Mouse (Mus musculus) erythroid progenitor cell, adult 5-6 weeks (primary cell): ENCODE data around the gene Dhodh. TPM values are rescaled to one million over a fixed set of nuclear protein-coding genes. Genes with fewer than 3 reads are reported as not detected.

Experiments
- ATAC-seq: replicated peaks from 2 replicates; pipeline ENCODE4 v1.8.0; 2016; ENCODE audit warnings: moderate number of reproducible peaks, mild to moderate bottlenecking, moderate TSS enrichment, inconsistent platforms; ENCODE audit not compliant: poor library complexity, low FRiP score, severe bottlenecking
- total RNA-seq, 2 experiments: library from RNA; stranded (forward) in 1 of 2; stranded (reverse) in 1 of 2; fragments of 150-400 nt in 1 of 2; fragments of 186-747, 209-891 nt in 1 of 2; gene quantifications; 2 replicates each; pipeline versions ENCODE4 v1.2.3 to v1.2.4; 2015 to 2017; ENCODE audit warnings: low replicate concordance in 2 of 2

The Dhodh gene
- total RNA-seq (2015; ENCODE audit: low replicate concordance) = 4.7 and 7.1 TPM in 2 replicates
- 3.4 and 7.3 TPM in 2 replicates for total RNA-seq (2017; ENCODE audit: low replicate concordance)

- peak; percentile 98 for ATAC-seq
Measured at GRCm38 (mm10) chr8:109608271-109609152, at the start of gene Dhodh. Gene Dhodh (minus strand): TSS chr8:109608673.

GRCm38 (mm10) chr8:109656860-109657259 lies 48.4 kb upstream of the Dhodh start:
- ATAC-seq = no peak

DNA sequence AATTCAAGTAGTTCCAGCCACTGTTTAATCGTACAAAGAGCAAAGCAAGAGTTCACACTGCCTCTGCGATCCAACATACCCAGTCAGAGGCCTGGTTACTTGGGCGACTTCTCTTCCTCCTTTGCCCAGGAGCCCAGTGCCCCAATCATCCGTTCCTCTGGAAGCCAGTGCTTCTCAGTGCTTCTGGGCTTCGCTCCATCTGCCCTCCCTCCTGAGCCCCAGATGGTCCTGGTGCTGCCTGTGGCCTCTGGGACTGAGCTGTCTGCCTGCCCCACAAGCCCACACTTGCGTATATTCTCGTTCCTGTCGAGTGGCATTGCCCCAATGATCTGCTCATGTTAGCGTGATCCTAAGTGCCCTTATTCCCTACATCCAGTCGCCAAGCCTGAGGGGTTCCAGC lies 42.3 kb upstream of the Dhodh start:
- ATAC-seq = no peak

DNA sequence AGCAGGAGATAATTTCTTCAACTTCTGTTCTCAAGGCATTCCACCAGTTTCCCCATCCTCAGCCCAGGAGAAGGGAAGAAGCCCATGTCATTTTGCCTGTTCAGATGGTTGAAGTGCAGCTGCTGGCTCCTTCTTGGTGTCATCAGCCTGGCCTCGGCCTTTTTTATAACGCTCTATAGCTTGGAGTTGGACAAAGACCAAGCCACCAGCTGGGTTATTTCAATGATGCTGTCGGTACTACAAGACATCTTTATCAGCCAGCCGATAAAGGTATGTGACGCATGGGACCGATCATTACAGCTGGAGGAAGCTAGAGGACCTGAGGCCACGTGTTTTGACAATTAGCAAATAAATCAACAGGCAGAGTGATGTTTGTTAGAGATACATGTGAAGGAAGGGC lies 40.0 kb upstream of the Dhodh start:
- ATAC-seq = no peak

- no peak for ATAC-seq
Measured at GRCm38 (mm10) chr8:109647331-109647730, 38.9 kb upstream of the Dhodh start.

- ATAC-seq = no peak
Measured at GRCm38 (mm10) chr8:109641236-109641635, 32.8 kb upstream of the Dhodh start.

- no peak for ATAC-seq
Measured at GRCm38 (mm10) chr8:109640410-109640809, 31.9 kb upstream of the Dhodh start.

DNA sequence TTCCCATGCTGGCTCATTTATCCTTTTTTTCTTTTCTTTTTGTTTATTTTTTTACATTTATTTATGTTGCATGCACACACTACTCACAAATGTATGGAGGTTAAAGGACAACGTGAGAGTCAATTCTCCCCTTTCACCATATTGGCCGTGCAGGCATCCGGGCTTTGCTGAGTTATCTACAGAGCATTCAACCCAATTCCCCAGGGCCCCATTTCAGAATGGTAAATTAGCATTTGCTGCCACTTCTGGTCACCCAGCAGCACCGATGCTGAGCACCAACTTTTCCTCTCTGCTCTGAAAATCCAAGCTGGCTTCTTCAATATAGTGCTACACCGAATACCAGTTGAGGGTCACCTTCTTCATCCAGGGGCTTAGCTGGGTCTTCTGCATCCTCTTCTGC lies 30.4 kb upstream of the Dhodh start:
- ATAC-seq = no peak

DNA sequence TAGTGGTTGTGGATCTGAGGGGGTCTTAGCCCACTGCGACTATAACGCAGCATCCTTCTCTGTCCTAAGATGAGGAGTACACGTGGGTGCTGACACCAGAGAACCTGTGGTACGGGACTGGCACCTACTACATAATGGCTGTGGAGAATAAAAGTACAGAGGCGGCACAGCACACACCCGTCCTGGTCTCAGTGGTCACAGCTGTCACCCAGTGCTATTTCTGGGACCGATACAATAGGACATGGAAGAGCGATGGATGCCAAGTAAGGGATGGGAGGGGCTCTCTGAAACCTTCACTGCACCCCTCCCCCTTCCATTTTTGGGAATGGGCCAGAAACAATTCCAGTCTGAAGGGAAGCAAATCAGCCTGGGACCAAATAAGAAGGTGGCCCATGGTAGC lies 26.7 kb upstream of the Dhodh start:
- ATAC-seq = no peak

DNA sequence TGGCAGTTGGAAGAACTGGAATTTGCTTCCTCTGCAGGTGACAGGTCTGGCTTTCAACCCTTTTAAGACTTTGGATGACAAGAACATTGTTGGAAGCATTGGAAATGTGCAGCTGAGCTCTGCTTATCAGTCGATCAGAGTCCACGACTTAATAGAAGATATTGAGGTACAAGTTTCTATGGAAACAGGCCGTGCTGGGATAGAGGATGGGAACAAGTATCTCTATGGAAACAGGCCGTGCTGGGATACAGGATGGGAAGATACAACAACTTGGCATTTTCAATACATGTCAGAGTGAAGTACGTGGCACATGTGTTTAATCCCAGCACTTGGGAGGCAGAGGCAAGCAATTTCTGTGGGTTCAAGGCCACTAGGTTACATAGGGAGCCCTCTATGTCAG lies 24.0 kb upstream of the Dhodh start:
- no peak for ATAC-seq

- ATAC-seq = no peak
Measured at GRCm38 (mm10) chr8:109628638-109629037, 20.2 kb upstream of the Dhodh start.

DNA sequence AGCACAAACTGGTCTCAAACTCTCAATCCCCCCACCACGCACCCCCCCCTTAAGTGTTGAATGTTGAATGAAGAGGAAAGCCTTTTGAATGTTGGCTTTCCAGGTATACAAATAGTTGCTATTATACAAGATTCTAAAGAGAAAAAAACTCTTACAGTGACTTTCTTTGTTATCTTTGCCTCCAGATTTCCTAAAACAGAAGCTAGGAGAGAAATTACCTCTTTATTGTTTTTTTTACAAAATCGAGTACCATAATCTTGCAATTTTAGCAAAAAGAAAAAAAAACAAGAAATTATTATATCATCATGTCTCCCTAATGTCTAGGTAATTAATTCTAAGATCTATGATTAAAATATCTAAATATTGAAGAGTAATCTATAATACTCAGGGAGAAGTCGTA lies 7.1 kb upstream of the Dhodh start:
- no peak for ATAC-seq

DNA sequence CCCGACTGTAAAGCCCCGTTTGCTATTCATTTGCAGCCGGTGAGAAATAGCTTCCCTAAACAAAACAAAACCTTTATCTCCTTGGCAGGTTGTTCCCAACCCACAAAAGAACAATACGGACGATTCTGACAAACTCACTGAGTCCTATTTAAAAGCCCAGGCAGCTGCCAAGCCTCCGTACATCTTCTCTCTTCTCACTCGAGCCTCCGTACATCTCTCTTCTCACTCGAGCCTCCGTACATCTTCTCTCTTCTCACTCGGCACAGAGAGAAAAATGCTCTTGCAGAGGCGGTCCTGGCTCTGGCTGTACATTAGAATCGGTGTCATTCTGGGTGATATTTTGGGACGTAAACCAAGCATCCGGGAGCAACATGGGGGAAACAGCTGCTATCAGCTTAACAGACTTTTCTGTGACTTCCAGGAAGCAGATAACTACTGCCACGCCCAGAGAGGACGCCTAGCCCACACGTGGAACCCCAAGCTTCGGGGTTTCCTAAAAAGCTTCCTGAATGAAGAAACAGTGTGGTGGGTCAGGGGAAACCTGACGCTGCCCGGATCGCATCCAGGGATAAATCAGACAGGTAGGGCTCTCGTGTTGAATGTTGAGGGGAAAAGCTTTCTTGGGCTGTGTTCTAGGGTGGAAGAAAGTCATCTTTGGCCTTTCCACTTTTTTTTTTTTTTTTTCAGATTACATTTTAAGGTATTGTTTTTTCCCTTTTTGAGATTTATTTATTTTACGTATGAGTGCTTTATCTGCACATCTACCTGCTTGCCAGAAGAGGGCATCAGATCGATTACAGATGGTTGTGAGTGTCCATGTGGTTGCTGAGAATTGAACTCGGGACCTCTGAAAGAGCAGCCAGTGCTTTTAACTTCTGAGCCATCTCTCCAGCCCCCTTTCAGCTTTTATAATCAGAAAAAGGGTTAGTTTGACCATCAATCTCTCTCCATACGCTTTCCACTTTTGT lies 6.1 kb upstream of the Dhodh start, which contains the start of gene Pkd1l3:
Gene Pkd1l3, plus strand, starts transcription at position 275 of the 968 bp plus-strand sequence.
- peak; percentile 47; the same call in 1 of the 2 replicates for ATAC-seq

- ATAC-seq = no peak
Measured at GRCm38 (mm10) chr8:109609153-109609502, 655 bp upstream of the Dhodh start.

DNA sequence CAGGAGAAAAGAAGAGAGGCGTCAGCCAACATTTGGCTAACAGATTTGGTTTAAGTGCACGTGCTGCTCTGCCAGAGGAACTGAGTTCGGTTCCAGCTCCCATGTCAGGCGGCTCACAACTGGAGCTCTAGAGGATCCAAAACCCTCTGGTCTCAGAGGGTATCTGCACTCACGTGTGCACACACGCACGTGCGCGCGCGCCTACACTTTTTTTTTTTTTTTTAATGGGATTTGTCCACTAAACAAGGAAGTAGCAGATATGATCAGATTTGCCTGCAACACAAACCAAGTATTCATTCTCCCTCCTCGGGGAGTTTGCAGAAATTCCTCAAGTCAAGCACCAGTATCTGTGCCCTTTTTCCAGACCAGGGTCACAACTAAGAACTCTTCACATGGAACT lies 823 bp downstream of the Dhodh start:
- ATAC-seq = 0 out of 2 replicates have a peak, but pooled peaks have one; percentile 1

DNA sequence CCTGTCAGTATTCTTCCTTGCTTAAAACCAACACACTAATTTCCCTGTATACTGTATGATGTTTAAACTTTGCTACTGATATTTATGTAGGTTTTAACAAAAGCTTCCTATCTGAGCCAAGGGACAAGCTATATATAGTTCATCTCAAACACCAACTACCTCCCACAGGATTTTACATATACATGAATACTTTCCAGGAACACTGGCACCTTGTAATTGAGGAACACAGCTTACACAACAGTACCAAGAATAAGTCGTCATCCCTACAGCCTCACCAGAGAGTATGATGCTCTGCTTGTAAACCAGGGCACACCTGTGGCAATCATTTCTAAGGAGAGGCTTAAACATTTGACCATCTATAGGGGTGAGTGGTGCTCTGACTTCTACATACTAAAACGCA lies 1.7 kb downstream of the Dhodh start:
- no peak for ATAC-seq

- ATAC-seq = 0 out of 2 replicates have a peak, but pooled peaks have one; percentile 32
Measured at GRCm38 (mm10) chr8:109595854-109596253, 12.6 kb downstream of the Dhodh start.

- no peak for ATAC-seq
Measured at GRCm38 (mm10) chr8:109593117-109593788, 15.2 kb downstream of the Dhodh start.

DNA sequence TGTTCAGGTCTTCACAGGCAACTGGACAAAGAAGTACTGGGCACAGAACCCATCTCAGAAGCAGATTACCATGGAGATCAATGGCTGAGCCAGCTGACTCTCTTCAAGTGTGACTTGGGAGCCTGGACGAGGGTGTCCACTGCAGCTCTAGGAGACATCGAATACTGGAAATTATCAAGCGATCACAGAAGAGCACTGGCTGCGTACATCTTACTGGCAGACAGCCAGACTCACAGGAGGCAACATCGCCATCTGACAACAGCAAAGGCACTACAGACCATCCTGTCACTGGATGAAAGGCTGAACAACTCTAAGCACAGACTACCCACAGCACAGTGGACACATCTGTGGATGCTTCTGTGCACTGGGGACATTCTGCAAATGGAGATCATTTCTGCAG lies 16.3 kb downstream of the Dhodh start:
- ATAC-seq = peak; percentile 76

DNA sequence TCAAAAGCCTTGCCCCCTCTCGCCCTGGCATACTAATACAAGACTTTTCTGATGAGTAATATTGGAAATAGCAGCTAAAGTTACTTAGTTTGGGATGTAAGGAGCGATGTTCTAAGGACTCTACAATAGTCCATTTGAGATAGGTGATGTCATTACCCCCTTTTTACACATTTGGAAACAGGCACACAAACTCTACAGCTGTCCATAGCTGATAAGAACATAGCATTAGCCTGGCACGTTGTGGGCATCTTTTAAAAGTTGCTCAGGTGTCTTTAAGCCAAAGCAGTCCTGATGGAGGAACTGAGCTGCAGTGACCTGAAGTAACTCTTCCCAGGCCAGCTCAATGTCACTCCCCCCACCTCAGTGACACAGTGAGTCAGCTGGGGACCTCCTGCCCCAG lies 17.1 kb downstream of the Dhodh start:
- ATAC-seq = peak; percentile 77
